Comparison of ENCODE assay signal across 11 mouse cellular contexts in the genomic region with DNA sequence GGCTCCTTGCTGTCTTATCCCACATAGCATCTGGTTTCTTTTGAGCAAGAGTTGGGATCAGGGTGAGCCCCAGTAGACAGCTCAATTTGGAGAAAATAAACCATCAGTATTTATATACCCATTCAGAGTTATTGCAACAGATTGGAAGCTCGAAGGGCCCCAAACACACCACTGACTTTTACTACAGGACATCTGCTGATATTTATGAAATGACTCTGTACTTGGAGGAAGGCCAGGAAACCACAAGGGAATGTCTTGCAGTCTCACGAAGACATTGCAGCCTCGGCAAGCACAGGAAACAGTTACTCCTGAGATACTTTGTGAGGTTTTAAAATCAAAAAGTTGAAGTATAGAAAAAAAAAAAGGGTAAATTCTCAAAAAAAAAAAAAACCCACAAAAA.
DNase-seq lines count a peak whose midpoint lies in the region.
"Had no signal": no experiment of that assay in that cellular context is flagged by ENCODE, and none has a peak within 500 bp of the region (broad histone marks: within the 10 kb centered on the region; RNA-seq: fewer than 3 reads in every experiment).

No protein-coding gene starts in this region.

- peak; percentile 4 to 13 for DNase-seq in frontal cortex, postnatal 36 days (ENCODE audit: low spot score in 2 of 2)
- DNase-seq in frontal cortex, postnatal 25 days (ENCODE audit: low spot score in 2 of 2): no peak
- peak; percentile 24 to 60 for DNase-seq in layer of hippocampus, adult 18-20 months (ENCODE audit: low spot score in 2 of 2)
- no peak for DNase-seq in layer of hippocampus, postnatal 10 days (ENCODE audit: low spot score in 2 of 2)
- peak; percentile 6 for DNase-seq in NIH3T3 (ENCODE audit: low read depth)
- DNase-seq in layer of hippocampus, adult 8-10 months (ENCODE audit: low spot score in 2 of 2): peak; percentile 29 to 37
- DNase-seq in neural tube, embryonic 10.5 days (ENCODE audit: extremely low spot score, low spot score): no peak
- DNase-seq: heart, adult 2 months; heart, postnatal 36 days; liver, embryonic 13.5 days; spleen, adult 18-20 months had no signal

Comparison
In these comparisons a context has a peak if more than half of its experiments do, and no peak if none do; other contexts are left out.
1. DNase-seq: peak in frontal cortex, postnatal 36 days (2 of 2), layer of hippocampus, adult 18-20 months (2 of 2), NIH3T3 (single experiment) and layer of hippocampus, adult 8-10 months (2 of 2); none in frontal cortex, postnatal 25 days (0 of 2), layer of hippocampus, postnatal 10 days (0 of 2) and neural tube, embryonic 10.5 days (single experiment).